Mouse (Mus musculus) kidney, embryonic 16.5 days (tissue): ENCODE measurements around the gene Vac14. TPM values are rescaled to one million over a fixed set of nuclear protein-coding genes. Genes with fewer than 3 reads are reported as not detected.
A peak's percentile ranks its signal among the peaks of the same experiment; 100 is the strongest.

Experiments
- ATAC-seq: fragments of 200-750 bp; cut with Nextera tagmentation; 2 replicates; pipeline ENCODE4 v1.8.0; 2017; ENCODE audit warnings: moderate TSS enrichment; ENCODE audit not compliant: low FRiP score, low TSS enrichment
- H3K27ac ChIP-seq: fragments of 300-500 bp; sonication (generic); 2 replicates; pipeline ENCODE4 v1.5.1; 2014; ENCODE audit warnings: low read length
- H3K27me3 ChIP-seq: fragments of 300-500 bp; sonication (generic); 2 replicates; pipeline ENCODE4 v1.6.1; 2014; ENCODE audit warnings: low read length, control low read depth, mixed read lengths; ENCODE audit not compliant: insufficient read depth
- H3K36me3 ChIP-seq: fragments of 300-500 bp; sonication (generic); 2 replicates; pipeline ENCODE4 v1.6.1; 2014; ENCODE audit warnings: low read length, control low read depth, mixed read lengths; ENCODE audit not compliant: insufficient read depth
- H3K4me1 ChIP-seq: fragments of 300-500 bp; sonication (generic); 2 replicates; pipeline ENCODE4 v1.6.1; 2014; ENCODE audit warnings: low read length, control low read depth, mixed read lengths; ENCODE audit not compliant: insufficient read depth
- H3K4me2 ChIP-seq: fragments of 300-500 bp; sonication (generic); replicated peaks from 2 replicates; pipeline ENCODE4 v1.6.1; 2014; ENCODE audit warnings: low read depth, low read length
- H3K4me3 ChIP-seq: fragments of 300-500 bp; sonication (generic); 2 replicates; pipeline ENCODE4 v1.5.1; 2014; ENCODE audit warnings: mild to moderate bottlenecking, low read length
- H3K9ac ChIP-seq: fragments of 300-500 bp; sonication (generic); replicated peaks from 2 replicates; pipeline ENCODE4 v1.6.1; 2014; ENCODE audit warnings: low read length
- H3K9me3 ChIP-seq: fragments of 300-500 bp; sonication (generic); 2 replicates; pipeline ENCODE4 v1.6.1; 2016; ENCODE audit warnings: low read length, control low read depth
- WGBS: fragments of 180-500 bp; shearing (Covaris S2); extraction: QIAGEN DNeasy Blood & Tissue Kit; methylation state at CpG from one replicate; pipeline ENCODE4 v1.1.7; 2014; 5-methylcytosine and 5-hydroxymethylcytosine counted together
- polyA plus RNA-seq: library from polyadenylated mRNA; unstranded; fragments of >200 nt; fragmentation: Nextera tagmentation; extraction: Ambion mirVana; gene quantifications from 2 replicates; pipeline ENCODE4 v1.2.1, GENCODE M21; 2015

Vac14 gene
- polyA plus RNA-seq, 1 experiment from 2014 or later, result 21.7 TPM

DNA sequence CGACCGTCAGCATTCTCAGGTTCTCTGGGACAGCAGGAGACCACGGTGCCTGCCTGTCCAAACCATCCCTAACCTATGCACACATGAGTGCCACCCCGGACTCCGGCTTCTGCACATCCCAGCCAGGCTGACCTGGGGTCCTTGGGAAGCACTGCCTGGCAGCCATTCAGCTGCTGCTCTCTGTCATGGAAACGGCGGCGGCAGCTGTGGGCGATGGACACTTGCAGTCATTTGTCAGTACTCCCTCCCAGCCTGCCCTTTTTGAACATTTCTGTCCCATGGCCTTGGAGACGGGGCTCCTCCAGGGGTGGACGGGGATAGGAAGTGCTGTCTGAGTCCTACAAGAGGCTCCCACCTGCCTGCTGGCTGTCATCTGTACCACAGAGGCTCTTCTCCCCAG is 90.0 kb downstream of the Vac14 start:
- 75% methylated on average over 11 of the region's 11 CpGs for WGBS

DNA sequence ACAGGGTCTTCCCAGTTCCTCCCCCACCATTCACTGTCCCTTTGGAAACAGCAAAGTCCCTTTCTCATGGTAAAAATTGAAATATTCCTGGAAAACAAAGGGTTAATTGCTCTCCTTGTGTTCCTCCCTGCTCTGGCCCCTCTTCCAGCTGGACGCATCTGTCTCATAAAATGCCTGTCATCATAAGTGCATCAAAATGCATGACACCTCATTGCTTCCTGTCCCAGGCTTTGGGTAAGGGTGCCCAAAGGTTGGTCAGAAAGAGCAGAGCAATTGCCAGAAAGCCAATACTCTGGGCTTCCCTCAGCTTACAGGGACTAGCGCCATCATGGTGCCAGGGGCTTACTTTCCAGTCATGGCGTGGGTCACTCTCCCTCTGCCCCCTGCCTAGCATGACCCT is 92.2 kb downstream of the Vac14 start:
- H3K9ac ChIP-seq, result peak overlapping the region; percentile 31; the same call in 1 of the 2 replicates
- no peak for ATAC-seq
- peak overlapping the region; percentile 74 for H3K27ac ChIP-seq
- peaks cover 15% of the 10 kb centered on the region for H3K36me3 ChIP-seq
- H3K4me2 ChIP-seq, result no peak overlapping the region
- H3K4me1 ChIP-seq, result peaks cover 19% of the 10 kb centered on the region
- H3K27me3 ChIP-seq, result no peaks in the 10 kb centered on the region
- 48% methylated on average over 3 of the region's 3 CpGs for WGBS
- H3K9me3 ChIP-seq, result no peaks in the 10 kb centered on the region
- H3K4me3 ChIP-seq, result no peak overlapping the region

More for the DNA sequence above, 90.0 kb downstream of the Vac14 start:
- H3K4me2 ChIP-seq, result no peak overlapping the region
- no peaks in the 10 kb centered on the region for H3K27me3 ChIP-seq
- H3K9me3 ChIP-seq, result no peaks in the 10 kb centered on the region
- no peak for ATAC-seq
- peaks cover 11% of the 10 kb centered on the region for H3K36me3 ChIP-seq
- H3K4me1 ChIP-seq, result peaks cover 34% of the 10 kb centered on the region
- H3K27ac ChIP-seq, result no peak overlapping the region
- H3K9ac ChIP-seq, result no peak overlapping the region
- H3K4me3 ChIP-seq, result no peak overlapping the region

DNA sequence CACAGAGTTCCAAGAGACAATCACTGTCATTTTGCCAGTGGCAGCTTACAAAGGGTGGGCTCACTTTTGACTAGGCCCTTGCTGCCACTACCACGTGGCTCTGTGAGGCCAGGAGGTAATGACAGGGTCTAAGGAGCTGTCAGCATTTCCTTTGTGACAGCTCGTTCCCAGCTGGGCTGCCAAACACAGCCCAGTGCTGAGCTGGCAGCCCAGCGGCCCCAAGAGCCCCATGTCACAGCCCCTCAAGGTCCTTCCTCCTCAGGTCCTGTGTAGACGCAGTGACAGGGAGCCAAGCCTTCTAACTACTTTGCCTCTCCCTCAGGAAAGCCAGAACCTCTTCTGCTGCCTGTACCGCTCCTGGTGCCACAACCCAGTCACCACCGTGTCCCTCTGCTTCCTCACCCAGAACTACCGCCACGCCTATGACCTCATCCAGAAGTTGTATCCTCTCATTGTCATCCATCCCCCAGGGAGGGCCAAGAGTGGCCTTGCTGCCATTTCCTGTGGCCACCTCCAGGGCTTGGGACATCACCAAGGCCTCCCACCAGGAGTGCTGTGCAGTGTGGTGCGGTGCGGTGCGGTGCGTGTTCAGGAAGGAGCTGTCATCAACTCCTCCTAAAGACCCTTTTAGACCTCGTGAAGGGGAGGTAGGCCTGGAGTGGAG is 93.0 kb downstream of the Vac14 start:
- Histone ChIP-seq H3K27ac (peak overlapping the region; percentile 74), H3K9ac (no peak overlapping the region), H3K4me2 (no peak overlapping the region), H3K4me3 (no peak overlapping the region), H3K27me3 (no peaks in the 10 kb centered on the region), H3K36me3 (peaks cover 15% of the 10 kb centered on the region), H3K4me1 (peaks cover 24% of the 10 kb centered on the region), H3K9me3 (no peaks in the 10 kb centered on the region)
- peak; percentile 35; the same call in 1 of the 2 replicates for ATAC-seq
- 71% methylated on average over 13 of the region's 13 CpGs for WGBS

DNA sequence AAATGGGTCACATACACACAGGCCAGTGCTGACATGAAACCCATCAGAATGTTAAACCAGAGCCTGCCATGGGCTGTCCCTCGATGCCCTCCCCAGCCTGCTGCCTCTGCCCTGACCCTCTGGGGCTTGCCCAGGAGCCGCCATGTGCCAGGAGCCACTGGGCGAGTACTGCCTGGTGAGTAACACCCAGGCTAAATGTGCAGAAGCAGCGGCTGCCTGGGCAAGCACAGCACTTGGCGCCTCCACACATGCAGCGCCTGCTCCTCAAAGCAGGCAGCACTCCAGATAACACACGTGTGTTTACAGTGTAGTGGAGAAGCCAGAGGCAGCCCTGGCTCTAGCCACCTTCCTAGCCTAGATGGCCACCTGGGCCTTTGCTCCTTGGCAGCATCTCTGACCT is 94.7 kb downstream of the Vac14 start:
- Histone ChIP-seq H3K27me3 (no peaks in the 10 kb centered on the region), H3K4me3 (no peak overlapping the region), H3K9ac (no peak overlapping the region), H3K27ac (no peak overlapping the region), H3K4me2 (no peak overlapping the region), H3K4me1 (peaks cover 40% of the 10 kb centered on the region), H3K36me3 (peaks cover 15% of the 10 kb centered on the region), H3K9me3 (no peaks in the 10 kb centered on the region)
- no peak for ATAC-seq
- WGBS, result 88% methylated on average over 7 of the region's 7 CpGs

DNA sequence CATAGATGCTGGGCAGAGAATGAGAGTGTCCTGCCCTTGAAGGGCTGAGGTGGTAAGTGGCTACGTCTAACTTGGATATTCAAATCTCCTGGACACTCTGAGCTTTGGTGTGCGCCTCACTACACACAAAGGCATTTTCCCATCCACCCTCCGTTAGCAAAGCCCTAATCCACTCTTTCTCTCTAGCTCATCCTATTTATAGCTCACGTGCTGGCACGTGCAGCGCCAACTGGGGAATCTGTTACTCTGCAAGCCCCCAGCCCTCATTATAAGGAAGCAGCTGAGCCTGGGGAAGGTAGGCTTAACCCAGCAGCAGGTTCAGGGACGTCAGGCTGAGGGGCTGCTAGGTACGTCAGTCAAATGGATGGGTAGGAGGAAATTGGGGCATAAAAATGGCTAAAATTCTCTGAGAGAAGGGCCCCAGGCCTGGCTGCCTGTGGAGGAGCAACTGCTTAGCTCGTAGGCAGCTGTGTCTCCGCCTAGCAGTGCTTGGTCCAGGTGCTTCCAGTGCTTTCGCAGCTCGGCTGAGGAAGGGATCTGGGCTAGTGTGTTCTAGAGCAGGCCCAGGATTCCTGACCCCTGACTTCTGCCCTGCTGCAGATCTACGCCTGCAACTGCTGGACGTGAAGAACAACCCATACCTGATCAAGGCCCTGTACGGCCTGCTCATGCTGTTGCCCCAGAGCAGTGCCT is 96.6 kb downstream of the Vac14 start:
- H3K27me3 ChIP-seq, result no peaks in the 10 kb centered on the region
- H3K9ac ChIP-seq, result no peak overlapping the region
- 83% methylated on average over 15 of the region's 15 CpGs for WGBS
- H3K36me3 ChIP-seq, result peaks cover 15% of the 10 kb centered on the region
- H3K27ac ChIP-seq, result peak overlapping the region; percentile 50; the same call in 1 of the 2 replicates
- no peak overlapping the region for H3K4me3 ChIP-seq
- no peak for ATAC-seq
- H3K9me3 ChIP-seq, result no peaks in the 10 kb centered on the region
- H3K4me1 ChIP-seq, result peaks cover 58% of the 10 kb centered on the region
- H3K4me2 ChIP-seq, result no peak overlapping the region

DNA sequence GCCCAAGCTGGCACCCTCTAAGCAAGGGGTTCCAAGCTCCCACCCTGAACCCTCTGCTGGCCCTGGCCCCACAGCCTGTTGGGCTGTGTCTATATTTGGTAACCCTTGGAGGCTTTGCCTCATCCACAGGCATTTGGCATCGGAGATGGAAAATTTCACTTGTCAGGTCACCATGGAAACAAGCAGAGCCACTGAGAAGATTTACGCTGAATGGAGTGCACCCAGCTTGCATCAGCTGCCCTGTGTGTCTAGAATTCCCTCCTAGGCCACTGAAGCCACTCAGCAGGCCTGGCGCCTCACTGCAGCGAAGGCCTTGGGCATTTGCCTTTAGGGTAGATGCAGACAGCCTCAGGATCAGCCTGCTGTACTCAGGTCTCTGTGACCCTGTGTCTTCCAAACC is 97.7 kb downstream of the Vac14 start:
- Histone ChIP-seq H3K27me3 (no peaks in the 10 kb centered on the region), H3K27ac (peak overlapping the region; percentile 50; the same call in 1 of the 2 replicates), H3K9me3 (no peaks in the 10 kb centered on the region), H3K9ac (no peak overlapping the region), H3K36me3 (peaks cover 8% of the 10 kb centered on the region; the same call in 1 of the 2 replicates), H3K4me3 (no peak overlapping the region), H3K4me2 (no peak overlapping the region), H3K4me1 (peaks cover 56% of the 10 kb centered on the region)
- no peak for ATAC-seq
- 45% methylated on average over 4 of the region's 4 CpGs for WGBS

DNA sequence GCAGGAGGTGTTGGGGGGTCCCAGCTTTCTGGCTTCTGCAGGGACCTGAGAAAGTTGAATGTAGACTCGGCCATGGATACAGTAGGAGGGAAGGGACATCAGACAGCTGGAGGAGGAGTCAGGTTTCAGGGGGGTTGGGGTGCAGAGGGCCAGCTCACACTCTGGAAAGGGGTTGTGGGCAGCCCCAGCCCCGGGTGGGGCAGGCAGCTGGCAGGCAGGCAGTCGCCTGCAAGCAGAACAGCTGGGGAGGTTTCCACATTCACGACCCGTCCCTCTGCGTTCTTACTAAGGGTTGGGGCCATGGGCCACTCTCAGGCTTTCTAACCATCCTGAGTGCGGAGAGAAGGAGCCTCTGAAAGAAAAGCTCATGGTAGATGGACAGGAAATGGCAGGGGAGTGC is 98.7 kb downstream of the Vac14 start:
- ATAC-seq, result no peak
- peaks cover 6% of the 10 kb centered on the region; the same call in 1 of the 2 replicates for H3K36me3 ChIP-seq
- H3K4me3 ChIP-seq, result no peak overlapping the region
- peak overlapping the region; percentile 57; the same call in 1 of the 2 replicates for H3K27ac ChIP-seq
- H3K4me2 ChIP-seq, result no peak overlapping the region
- WGBS, result 33% methylated on average over 7 of the region's 7 CpGs
- H3K4me1 ChIP-seq, result peaks cover 54% of the 10 kb centered on the region
- H3K27me3 ChIP-seq, result no peaks in the 10 kb centered on the region
- H3K9ac ChIP-seq, result peak overlapping the region; percentile 3; the same call in 1 of the 2 replicates
- H3K9me3 ChIP-seq, result no peaks in the 10 kb centered on the region

DNA sequence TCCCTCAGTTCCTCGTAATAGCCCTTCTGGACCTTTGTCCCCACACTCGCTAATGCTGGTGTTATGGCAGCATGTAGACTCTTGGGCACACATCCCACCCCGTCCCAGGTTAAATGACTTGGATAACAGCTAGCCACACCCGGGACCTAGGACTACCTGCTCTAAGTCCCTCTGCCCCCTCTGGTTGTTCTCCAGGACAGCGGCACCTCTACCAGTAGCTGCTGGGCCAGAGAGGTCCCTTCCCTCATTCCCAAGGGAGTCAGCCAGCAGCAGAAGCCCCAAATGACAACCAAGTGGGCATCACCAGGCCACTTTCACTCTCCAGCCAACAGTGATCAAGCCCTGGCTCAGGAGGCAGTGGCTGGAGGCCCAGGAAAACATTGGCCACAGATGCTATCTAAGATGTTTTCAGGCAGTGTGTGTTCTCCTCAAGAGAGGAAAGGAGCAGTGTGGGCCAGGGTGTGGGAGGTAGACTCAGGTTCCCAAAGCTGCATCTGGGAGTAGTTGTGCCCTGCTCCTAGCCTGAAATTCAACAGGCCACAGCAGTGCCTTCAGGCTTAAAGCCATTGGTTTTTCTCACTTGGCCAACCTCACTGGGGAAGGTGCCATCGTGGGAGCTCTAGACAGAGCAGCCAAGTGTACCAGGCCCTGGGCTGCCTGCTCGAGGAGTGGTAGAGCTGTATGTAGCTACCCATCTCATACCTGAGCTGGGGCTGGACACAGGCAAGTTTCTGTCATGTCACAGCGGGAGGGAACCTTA is 100.0 kb downstream of the Vac14 start:
- H3K27me3 ChIP-seq, result no peaks in the 10 kb centered on the region
- no peak for ATAC-seq

DNA sequence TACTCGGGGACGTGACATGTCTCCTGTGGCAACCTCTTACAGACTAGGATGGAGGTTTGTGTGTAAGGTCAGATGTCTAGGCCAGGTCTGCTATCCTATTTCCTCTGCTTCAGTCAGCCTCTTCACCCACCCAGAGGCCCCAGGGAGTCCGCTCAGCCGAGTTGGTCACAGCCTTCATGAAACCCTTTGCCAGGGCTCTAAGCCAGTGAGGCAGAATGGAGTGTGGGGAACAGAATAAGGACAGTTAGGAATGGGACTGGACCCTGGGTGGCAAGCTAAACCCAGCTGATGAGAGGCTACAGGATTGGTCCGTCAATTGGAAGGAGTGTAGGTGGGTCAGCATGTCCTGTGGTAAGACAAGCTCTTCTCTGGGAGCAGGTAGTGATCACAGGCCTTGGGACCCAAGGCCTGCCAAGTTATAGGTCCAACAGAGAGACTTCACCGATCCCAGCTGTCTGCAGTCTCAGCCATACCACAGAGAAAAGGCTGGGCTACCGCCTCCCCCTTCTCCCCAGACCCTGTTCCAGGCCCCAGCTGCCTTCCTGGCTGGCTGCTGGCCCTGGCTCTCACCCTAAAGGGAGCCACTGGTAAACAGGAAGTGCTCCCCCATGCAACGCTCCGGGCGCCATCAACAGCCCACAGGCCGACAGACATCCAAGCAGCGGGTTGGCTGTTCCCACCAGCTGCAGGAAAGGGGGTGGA is 100.7 kb downstream of the Vac14 start:
- 0 out of 2 replicates have a peak, but pooled peaks cover 4% of the 10 kb centered on the region for H3K36me3 ChIP-seq
- H3K9ac ChIP-seq, result peak overlapping the region; percentile 58
- H3K27me3 ChIP-seq, result no peaks in the 10 kb centered on the region
- peaks cover 74% of the 10 kb centered on the region for H3K4me1 ChIP-seq
- no peak overlapping the region for H3K4me3 ChIP-seq
- H3K4me2 ChIP-seq, result no peak overlapping the region; the same call in 1 of the 2 replicates
- peak overlapping the region; percentile 94 for H3K27ac ChIP-seq
- 28% methylated on average over 12 of the region's 12 CpGs for WGBS
- H3K9me3 ChIP-seq, result no peaks in the 10 kb centered on the region
- no peak for ATAC-seq

More for the DNA sequence above, 100.0 kb downstream of the Vac14 start:
- WGBS, result 62% methylated on average over 8 of the region's 8 CpGs
- Histone ChIP-seq H3K9ac (peak overlapping the region; percentile 58; the same call in 1 of the 2 replicates), H3K36me3 (0 out of 2 replicates have a peak, but pooled peaks cover 6% of the 10 kb centered on the region), H3K4me3 (no peak overlapping the region), H3K27ac (peak overlapping the region; percentile 94), H3K4me2 (no peak overlapping the region), H3K9me3 (no peaks in the 10 kb centered on the region), H3K4me1 (peaks cover 67% of the 10 kb centered on the region)
